Mouse (Mus musculus) lung, embryonic 16.5 days (tissue): ENCODE measurements around the gene Cacna2d1. TPM values are rescaled to one million over a fixed set of nuclear protein-coding genes. Genes with fewer than 3 reads are reported as not detected.
A peak's percentile ranks its signal among the peaks of the same experiment; 100 is the strongest.

Experiments used
- ATAC-seq: fragments of 200-750 bp; cut with Nextera tagmentation; 2 replicates; pipeline ENCODE4 v1.8.0; 2017; ENCODE audit warnings: low read depth, mild to moderate bottlenecking, moderate library complexity
- H3K27ac ChIP-seq: fragments of 300-500 bp; sonication (generic); 2 replicates; pipeline ENCODE4 v1.5.1; 2014; ENCODE audit warnings: mild to moderate bottlenecking, control low read depth, low read length
- H3K27me3 ChIP-seq: fragments of 300-500 bp; sonication (generic); 2 replicates; pipeline ENCODE4 v1.6.1; 2014; ENCODE audit warnings: low read depth, low read length, mixed read lengths; ENCODE audit not compliant: control insufficient read depth, insufficient read depth
- H3K36me3 ChIP-seq: fragments of 300-500 bp; sonication (generic); 2 replicates; pipeline ENCODE4 v1.6.1; 2014; ENCODE audit warnings: low read length; ENCODE audit not compliant: control insufficient read depth, insufficient read depth
- H3K4me1 ChIP-seq: fragments of 300-500 bp; sonication (generic); replicated peaks from 2 replicates; pipeline ENCODE4 v1.6.1; 2014; ENCODE audit warnings: low read length, mixed read lengths; ENCODE audit not compliant: control insufficient read depth, insufficient read depth
- H3K4me2 ChIP-seq: fragments of 300-500 bp; sonication (generic); 2 replicates; pipeline ENCODE4 v1.6.1; 2014; ENCODE audit warnings: low read depth, low read length, control low read depth
- H3K4me3 ChIP-seq: fragments of 300-500 bp; sonication (generic); 2 replicates; pipeline ENCODE4 v1.5.1; 2014; ENCODE audit warnings: mild to moderate bottlenecking, low read length, control low read depth
- H3K9ac ChIP-seq: fragments of 300-500 bp; sonication (generic); 2 replicates; pipeline ENCODE4 v1.6.1; 2014; ENCODE audit warnings: low read length, control low read depth
- H3K9me3 ChIP-seq: fragments of 300-500 bp; sonication (generic); 2 replicates; pipeline ENCODE4 v1.6.1; 2016; ENCODE audit warnings: low read length; ENCODE audit not compliant: control insufficient read depth
- WGBS: fragments of 180-500 bp; shearing (Covaris S2); extraction: QIAGEN DNeasy Blood & Tissue Kit; methylation state at CpG from one replicate; pipeline ENCODE4 v1.1.7; 2014; 5-methylcytosine and 5-hydroxymethylcytosine counted together
- polyA plus RNA-seq: library from polyadenylated mRNA; unstranded; fragments of >200 nt; fragmentation: Nextera tagmentation; extraction: Ambion mirVana; gene quantifications from 2 replicates; pipeline ENCODE4 v1.2.1, GENCODE M21; 2015

Gene Cacna2d1
- polyA plus RNA-seq, 1 experiment from 2014 or later, result 9.6 TPM

DNA sequence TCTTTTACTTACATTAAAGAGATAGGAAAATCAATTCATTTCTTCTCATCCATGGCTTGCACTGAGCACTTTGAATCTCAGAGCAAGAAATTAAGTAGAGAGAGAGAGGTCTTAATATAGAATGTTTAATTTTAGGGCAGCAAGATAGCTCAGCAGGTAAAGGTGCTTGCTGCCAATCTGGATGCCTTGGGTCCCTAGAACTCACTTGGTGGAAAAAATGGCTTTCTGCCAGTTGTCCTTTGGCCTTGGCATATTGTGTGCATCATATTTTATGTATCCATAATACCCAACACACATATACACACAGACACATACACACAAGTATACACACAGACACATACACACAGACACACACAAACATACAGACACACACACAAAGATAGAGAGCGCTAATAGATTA lies 63.3 kb downstream of the Cacna2d1 start:
- Histone ChIP-seq H3K36me3 (no peaks in the 10 kb centered on the region), H3K27me3 (no peaks in the 10 kb centered on the region), H3K4me3 (no peak overlapping the region), H3K27ac (no peak overlapping the region), H3K9ac (no peak overlapping the region), H3K4me1 (peaks cover 3% of the 10 kb centered on the region; the same call in 1 of the 2 replicates), H3K4me2 (no peak overlapping the region), H3K9me3 (no peaks in the 10 kb centered on the region)
- WGBS, result 100% methylated on average over 1 of the region's 1 CpGs
- no peak for ATAC-seq

DNA sequence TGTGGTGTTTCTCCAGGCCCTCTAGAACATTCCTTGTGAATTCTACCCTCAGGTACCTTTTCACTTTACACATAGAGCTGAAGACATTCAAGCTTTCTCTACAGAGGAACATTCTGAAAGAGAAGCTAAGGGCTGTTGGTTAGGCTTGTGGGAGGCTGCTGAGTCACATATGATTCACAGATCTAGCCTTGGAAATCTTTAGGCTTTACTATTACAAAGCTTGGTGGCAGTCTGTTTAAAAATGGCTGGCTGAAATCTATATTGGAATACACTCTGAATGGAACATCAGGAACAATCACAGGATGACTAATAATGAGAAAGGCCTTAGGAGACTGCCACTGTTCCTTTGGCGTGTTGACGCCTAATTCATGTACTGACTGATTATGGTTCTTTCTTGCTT lies 66.4 kb downstream of the Cacna2d1 start:
- no peak overlapping the region for H3K4me2 ChIP-seq
- no peaks in the 10 kb centered on the region for H3K9me3 ChIP-seq
- no peak overlapping the region for H3K27ac ChIP-seq
- H3K4me3 ChIP-seq, result no peak overlapping the region
- H3K4me1 ChIP-seq, result peaks cover 9% of the 10 kb centered on the region; the same call in 1 of the 2 replicates
- no peak for ATAC-seq
- no peak overlapping the region for H3K9ac ChIP-seq
- H3K27me3 ChIP-seq, result no peaks in the 10 kb centered on the region
- 84% methylated on average over 2 of the region's 2 CpGs for WGBS
- H3K36me3 ChIP-seq, result no peaks in the 10 kb centered on the region

DNA sequence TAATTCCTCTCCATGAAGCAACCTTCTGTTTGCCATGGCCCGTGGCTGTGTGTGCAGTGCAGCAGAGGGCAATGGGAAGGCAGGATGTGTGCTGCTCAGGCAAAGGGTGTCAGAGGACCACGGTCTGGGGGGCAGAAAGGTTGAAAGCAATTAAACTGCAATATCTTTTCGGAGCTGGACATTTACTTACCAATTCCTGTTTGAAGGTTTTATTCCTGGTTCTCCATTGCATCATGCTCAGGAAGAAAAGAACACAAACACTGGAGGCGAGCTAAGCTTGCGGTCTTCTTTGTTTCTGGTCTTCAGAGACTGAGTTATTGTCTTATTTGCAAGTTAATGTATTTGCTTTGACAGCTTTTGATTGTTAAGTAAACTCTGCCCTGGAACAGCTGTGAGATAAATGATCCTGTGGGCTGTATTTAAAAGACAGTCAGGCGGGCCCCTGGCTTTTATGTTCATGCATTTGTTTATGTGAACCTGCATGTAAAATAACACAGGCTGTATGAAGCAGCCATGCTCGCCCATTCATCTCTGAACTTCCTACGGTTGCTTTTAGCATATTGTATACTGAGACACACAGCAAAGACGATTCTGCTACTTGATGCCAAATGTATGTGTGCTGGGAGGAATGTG lies 68.1 kb downstream of the Cacna2d1 start:
- Histone ChIP-seq H3K4me3 (no peak overlapping the region), H3K27me3 (no peaks in the 10 kb centered on the region), H3K9me3 (no peaks in the 10 kb centered on the region), H3K4me1 (peaks cover 9% of the 10 kb centered on the region; the same call in 1 of the 2 replicates), H3K4me2 (no peak overlapping the region), H3K36me3 (no peaks in the 10 kb centered on the region), H3K27ac (0 out of 2 replicates have a peak overlapping the region, but pooled peaks have one; percentile 31), H3K9ac (no peak overlapping the region)
- WGBS, result 16% methylated on average over 9 of the region's 9 CpGs
- peak; percentile 77 for ATAC-seq

DNA sequence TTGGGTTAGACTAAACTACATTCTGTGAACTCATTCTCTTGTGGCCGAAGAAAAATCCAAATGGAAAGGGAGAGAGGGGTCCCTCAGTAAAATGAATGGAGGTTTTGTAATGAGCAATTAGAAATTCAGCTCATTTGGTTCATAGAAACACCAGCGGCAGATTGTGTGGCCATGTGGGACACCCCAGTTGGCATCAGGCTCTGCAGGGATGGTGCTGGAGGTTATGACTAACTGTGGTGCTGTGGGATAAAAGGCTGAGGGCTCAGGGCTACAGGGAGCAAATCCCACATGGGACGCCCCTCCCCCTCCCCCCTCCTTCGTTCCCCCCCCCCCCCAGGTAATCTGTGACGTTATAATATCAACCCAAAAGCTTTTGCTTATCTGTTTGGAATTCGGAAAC lies 69.8 kb downstream of the Cacna2d1 start:
- ATAC-seq, result no peak
- Histone ChIP-seq H3K4me1 (peaks cover 9% of the 10 kb centered on the region; the same call in 1 of the 2 replicates), H3K27me3 (no peaks in the 10 kb centered on the region), H3K9ac (no peak overlapping the region), H3K4me3 (no peak overlapping the region), H3K36me3 (no peaks in the 10 kb centered on the region), H3K4me2 (no peak overlapping the region), H3K9me3 (no peaks in the 10 kb centered on the region), H3K27ac (no peak overlapping the region)
- WGBS, result 54% methylated on average over 6 of the region's 6 CpGs

DNA sequence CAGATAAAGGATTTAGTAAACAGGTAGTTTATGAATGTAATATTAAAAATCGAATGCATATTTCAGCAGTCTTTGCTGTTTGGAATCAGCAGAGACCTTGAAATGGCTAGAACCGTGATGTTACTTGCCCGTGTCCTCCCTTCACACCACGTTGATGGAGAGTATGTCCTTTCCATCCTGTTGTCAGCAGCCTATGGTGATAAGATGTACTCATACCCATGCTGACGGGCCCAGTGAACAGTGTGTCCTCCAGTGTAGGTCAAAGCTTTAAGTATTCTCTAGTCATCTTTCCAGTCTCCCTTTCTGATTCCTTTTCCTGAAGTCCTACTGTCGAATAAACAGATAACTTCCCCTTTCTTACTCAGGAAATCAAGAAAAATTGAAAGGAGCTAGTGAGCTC lies 72.5 kb downstream of the Cacna2d1 start:
- H3K9ac ChIP-seq, result no peak overlapping the region
- ATAC-seq, result no peak
- WGBS, result 64% methylated on average over 6 of the region's 6 CpGs
- H3K27ac ChIP-seq, result no peak overlapping the region
- no peaks in the 10 kb centered on the region for H3K27me3 ChIP-seq
- H3K4me2 ChIP-seq, result no peak overlapping the region
- H3K4me3 ChIP-seq, result no peak overlapping the region
- no peaks in the 10 kb centered on the region for H3K36me3 ChIP-seq
- H3K4me1 ChIP-seq, result peaks cover 9% of the 10 kb centered on the region; the same call in 1 of the 2 replicates
- H3K9me3 ChIP-seq, result no peaks in the 10 kb centered on the region

DNA sequence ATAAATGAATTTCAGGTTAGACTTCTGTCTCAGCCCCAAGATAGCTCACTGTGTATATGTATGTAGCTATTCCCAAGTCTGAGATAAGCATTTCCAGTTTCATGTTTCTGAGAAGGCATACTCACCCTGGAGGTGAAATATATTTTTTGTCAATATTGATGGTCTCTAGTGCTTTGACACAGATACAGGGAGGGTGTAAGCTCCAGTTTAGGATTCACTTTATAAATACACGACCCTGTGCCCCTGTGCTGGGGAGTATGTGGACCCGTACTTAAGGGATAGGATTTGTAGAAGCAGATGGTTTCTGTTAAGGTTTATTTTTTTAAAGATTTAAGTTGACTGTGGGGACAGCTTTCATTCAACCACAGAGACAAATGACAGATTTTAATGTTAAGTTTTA lies 79.2 kb downstream of the Cacna2d1 start:
- Histone ChIP-seq H3K4me2 (no peak overlapping the region), H3K27me3 (no peaks in the 10 kb centered on the region), H3K4me1 (no peaks in the 10 kb centered on the region), H3K9ac (no peak overlapping the region), H3K27ac (no peak overlapping the region), H3K9me3 (no peaks in the 10 kb centered on the region), H3K36me3 (no peaks in the 10 kb centered on the region), H3K4me3 (no peak overlapping the region)
- no peak for ATAC-seq
- 68% methylated on average over 2 of the region's 2 CpGs for WGBS

DNA sequence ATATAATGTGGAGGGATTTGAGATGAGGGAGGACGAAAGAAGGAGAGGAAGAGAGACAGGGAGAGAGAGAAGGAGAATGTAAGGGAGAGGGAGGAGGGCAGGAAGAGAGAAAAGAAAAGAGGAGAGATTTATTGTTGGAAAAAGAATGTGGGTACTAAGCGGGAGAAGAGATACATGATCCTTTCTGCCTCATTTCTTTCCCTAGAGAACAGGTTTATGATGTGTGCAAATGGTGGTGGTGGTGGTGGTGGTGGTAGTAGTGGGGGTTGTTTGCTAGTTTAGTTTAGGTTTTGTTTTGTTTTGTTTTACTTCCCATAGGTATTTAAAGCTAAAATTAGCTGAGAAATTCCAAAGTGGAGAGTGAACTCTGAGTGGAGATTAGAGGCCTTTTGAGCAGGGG lies 79.9 kb downstream of the Cacna2d1 start:
- H3K9me3 ChIP-seq, result no peaks in the 10 kb centered on the region
- 79% methylated on average over 2 of the region's 2 CpGs for WGBS
- H3K27ac ChIP-seq, result no peak overlapping the region
- no peaks in the 10 kb centered on the region for H3K4me1 ChIP-seq
- ATAC-seq, result no peak
- no peak overlapping the region for H3K4me3 ChIP-seq
- no peaks in the 10 kb centered on the region for H3K27me3 ChIP-seq
- H3K36me3 ChIP-seq, result no peaks in the 10 kb centered on the region
- no peak overlapping the region for H3K9ac ChIP-seq
- no peak overlapping the region for H3K4me2 ChIP-seq

DNA sequence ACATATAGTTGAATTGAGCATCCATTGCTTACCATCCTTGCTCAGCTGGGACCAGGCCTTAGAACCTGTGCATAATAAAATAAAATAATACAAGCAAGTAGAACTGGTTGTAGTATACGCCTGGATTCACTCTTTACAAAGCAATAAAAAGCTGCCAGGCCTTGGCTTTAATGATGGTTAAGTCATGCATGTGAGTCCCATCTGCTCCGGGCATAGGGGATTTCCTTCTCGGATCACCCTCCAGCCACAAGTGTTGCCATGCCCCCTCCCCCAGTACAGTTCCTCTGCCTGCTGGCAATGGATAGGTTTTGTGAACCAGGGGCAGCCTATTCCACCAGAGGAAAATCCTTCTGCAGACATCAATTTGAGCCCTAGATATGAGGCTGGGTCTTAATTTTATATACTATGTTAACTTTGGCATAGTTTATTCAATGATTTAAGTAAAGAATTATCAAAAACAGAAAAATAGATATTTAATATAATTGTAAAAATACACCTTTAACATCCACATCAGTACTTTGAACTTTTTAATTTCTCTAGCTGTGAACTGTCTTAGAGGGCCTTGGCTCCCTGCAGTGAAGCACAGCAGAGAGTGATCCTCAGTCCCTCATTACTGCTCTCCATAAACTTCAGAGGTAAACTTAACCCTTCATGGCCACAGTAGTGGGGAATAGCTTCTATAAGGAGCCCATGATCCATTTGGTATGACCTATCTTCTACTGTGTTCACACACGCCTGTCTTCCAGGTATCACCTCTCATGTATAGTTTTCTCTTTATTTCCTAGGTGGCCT lies 90.3 kb downstream of the Cacna2d1 start:
- ATAC-seq, result no peak
- no peaks in the 10 kb centered on the region for H3K9me3 ChIP-seq
- WGBS, result 84% methylated on average over 4 of the region's 4 CpGs

DNA sequence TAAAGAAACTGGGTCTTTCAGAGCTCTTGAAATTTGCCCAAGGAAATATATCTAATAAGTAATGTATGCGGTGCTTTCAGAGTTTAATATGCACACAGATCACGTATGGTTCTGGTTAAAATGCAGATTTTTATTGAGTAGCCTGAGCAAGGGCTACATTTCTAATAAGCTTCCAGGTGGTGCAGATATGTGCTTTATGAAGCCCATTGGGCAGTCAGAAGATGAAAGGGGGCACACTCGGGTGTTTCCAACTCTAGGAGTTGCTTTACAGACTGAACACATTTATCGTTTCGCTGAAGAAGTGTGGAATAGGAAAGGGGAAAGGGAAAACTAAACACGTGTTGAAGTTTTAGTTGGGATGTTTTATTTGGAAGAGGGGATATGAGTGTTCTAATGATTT lies 94.4 kb downstream of the Cacna2d1 start:
- no peaks in the 10 kb centered on the region for H3K27me3 ChIP-seq
- no peak for ATAC-seq
- WGBS, result 73% methylated on average over 6 of the region's 6 CpGs

More for the DNA sequence above, 90.3 kb downstream of the Cacna2d1 start:
- Histone ChIP-seq H3K9ac (no peak overlapping the region), H3K36me3 (no peaks in the 10 kb centered on the region), H3K27me3 (no peaks in the 10 kb centered on the region), H3K4me2 (no peak overlapping the region), H3K27ac (no peak overlapping the region), H3K4me3 (no peak overlapping the region), H3K4me1 (no peaks in the 10 kb centered on the region)

More for the DNA sequence above, 94.4 kb downstream of the Cacna2d1 start:
- Histone ChIP-seq H3K27ac (no peak overlapping the region), H3K4me3 (no peak overlapping the region), H3K9ac (no peak overlapping the region), H3K4me2 (no peak overlapping the region), H3K4me1 (no peaks in the 10 kb centered on the region), H3K36me3 (no peaks in the 10 kb centered on the region), H3K9me3 (no peaks in the 10 kb centered on the region)
